Mouse (Mus musculus) megakaryocyte progenitor cell, adult 5-6 weeks (primary cell): Measurements from ENCODE around the gene Htr2a. TPM values are rescaled to one million over a fixed set of nuclear protein-coding genes. Genes with fewer than 3 reads are reported as not detected.

ENCODE experiments used
- ATAC-seq: replicated peaks from 2 replicates; pipeline ENCODE4 v1.8.0; 2016; ENCODE audit warnings: mild to moderate bottlenecking, moderate TSS enrichment, inconsistent platforms; ENCODE audit not compliant: poor library complexity
- total RNA-seq, 2 experiments: library from RNA; stranded (forward) in 1 of 2; stranded (reverse) in 1 of 2; fragments of 157-497, 149-512 nt in 1 of 2; fragments of 200-1000 nt in 1 of 2; gene quantifications; 2 replicates each; pipeline versions ENCODE4 v1.2.3 to v1.2.4; 2015 to 2017

The Htr2a gene
- total RNA-seq, 2 experiments from 2014 or later, result 0.54 to 1.2 TPM

DNA sequence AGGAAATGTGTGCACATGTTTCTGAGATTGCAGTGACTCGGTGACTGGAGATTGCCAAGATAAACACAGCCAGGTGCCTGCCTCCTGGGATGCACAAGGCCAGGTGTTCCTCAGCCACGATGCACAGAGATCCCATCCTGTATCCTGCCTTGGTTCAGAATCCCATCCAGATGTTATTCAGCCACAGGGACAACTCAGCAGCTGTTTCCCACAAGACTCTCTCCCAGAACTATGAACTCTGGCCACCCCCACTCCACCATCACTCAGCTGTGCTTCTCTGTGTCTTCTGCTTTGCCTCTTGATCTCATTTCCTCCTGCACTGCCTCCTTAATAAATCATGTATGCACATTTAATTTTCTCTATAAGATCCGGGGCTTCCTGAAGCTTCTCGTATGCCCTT is 56.1 kb downstream of the Htr2a start:
- ATAC-seq, result no peak

DNA sequence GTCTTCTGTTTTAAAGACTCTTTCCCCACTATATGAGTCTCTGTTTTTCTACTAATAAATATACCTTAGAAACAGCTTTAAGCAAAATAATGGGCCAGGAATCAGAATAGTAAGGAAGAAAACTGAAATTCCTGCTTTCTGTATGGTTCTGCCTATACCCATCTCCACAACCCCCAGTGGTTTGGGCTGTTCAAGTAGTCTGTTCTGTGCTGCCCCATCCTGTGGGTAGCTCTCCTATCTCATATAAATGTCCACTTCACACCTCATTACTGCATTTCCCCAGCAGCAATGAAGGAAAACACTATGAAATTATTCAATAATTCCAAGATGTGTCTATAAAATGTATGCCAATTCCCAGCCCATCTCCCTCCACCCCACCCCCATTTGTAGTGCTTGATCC is 56.8 kb downstream of the Htr2a start:
- ATAC-seq, result no peak

DNA sequence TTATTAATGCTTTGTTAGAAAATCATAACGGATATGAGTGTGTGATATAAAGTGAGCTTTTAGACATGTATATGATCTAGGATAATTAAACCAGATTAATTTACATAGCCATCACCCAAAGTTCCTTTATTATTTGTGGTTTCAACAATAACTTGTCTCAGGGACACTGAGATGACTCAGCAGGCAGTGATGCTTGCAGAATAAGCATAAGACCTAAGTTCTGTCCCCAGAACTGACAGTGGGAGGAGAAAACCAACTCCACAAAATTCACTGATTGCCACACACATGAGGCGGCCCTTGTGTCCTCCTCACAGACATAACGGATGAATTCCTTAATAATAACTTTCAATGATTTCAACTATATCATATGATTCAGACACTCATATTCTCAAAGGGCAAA is 58.6 kb downstream of the Htr2a start:
- ATAC-seq, result peak; percentile 63

DNA sequence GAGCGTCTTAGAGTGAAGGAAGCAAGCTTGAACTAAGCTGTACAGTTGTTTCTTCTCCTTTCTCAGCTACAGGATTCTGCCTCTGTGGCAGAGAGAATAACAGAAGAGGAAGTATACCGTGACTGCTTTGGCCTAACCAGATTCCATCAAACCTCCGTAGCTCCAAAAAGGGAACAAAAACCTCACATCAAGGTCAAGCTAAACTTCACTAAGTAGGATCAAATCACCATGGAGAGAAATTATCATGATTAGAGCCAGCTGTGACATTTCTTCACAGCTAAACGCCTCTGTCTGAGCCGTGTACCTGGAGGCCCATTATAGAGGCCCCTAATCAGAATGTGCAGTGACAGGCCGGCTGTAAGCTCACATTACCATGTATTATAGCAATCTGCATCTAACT is 63.3 kb downstream of the Htr2a start:
- ATAC-seq, result peak; percentile 79

DNA sequence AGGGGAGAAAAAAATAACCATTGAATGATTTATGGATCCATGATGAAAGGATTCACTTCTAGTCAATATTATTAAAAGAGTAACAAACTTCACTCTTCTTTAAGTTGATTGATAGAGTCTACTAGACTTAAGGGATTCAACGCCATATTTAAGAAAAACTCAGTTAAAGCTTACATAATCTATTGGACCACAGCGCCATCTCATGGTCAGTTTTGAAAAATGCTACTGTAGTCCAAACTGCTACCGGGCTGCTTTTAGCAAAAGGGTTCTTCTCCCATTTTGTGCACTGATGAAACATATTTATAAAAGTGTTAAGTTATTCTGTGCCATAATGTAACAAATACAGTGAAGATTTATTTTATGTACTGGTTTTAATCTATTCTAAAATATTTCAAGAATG is 68.4 kb downstream of the Htr2a start:
- ATAC-seq, result peak; percentile 95

DNA sequence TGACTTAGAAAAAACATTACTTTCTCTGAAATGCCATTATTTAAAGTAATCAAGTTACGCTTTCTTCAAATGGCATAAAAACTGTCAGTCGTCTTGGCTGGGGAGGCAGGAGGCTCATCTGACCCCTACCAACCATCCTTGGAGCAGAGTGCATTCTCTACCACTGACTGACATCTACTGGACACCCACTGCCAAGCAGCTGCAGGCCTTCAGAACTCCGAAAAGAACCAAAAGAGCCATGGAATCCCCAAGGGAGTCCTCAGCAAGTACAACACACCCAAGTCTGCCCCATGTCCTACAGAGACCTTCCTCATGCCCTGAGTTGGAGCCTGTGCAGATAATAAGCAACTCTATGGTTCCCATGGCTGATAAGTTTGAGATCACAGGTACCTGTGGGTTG is 82.9 kb downstream of the Htr2a start:
- no peak for ATAC-seq

DNA sequence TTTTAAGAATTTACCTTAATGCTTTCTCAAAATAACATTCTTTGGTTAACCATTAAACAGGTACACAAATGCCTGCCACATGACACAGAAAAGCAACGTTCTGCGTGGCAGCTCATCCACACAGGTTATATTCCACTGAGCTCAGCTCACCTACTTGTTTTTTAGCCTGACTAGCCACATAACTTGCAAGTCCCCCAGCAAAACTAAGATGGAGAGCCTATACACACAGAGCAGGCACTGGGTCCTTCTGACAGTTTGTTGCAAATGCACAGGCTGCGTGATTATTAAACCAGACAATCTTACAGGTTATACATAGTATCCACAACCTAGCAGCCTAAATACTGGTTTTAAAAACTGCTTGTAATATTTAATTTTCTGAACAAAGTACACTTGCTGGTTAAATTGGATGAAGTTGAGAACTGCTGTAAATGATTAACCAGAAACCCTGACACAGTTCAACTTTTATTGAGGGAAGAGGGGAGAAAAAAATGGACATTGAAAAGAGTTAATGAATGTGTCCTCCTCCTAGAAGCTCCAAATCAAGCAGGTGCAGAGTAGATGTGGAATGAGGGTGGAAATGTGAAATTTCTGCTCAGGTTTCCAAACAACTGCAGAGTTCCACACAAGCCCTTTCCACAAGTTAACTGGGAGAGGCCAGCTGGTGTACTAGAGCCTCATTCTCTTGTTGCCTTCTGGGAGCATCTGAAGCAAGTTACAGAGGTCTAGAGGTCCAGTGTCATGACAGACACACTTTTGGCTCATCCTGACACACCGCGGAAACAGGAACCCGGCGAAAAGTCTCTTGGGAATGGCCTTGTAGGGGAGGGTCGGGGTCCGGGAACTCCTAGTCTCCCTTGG is 90.8 kb downstream of the Htr2a start:
- ATAC-seq, result no peak

DNA sequence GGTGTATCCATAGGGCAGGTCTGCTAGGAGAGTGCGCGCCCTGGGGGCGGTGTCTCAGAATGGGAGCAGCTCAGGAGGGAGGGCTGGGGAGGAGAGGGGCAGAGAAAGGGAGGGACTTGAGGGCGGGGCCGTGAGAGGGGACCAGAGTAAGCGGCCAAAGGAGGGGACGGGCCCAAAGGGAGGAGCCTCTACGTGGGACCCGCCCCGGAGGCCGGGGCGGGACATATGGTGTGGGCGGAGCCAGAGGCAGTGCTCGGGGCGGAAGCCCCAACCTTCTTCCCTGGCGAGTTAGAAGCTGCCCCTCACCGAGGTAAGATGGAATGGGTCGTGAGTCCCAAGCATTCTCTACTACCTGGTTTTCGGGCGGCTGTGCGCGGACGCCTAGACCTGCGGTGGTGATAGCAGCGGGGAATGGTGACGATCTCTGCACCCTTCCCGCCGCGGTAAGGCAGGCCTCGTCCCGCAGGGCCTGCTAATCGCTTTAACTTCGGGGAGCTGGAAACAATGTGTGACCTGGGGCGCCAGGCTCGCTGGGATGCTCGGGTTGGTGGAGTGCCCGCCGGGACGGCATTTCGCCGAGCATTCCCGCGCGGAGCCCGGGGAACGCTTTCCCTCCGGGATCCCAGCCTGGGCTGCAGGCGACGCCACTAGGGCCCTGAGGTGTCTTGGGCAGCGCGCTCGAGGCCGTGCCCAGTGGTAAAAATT is 91.6 kb downstream of the Htr2a start, which contains the start of gene Esd:
Gene Esd (plus strand): TSS at position 219 of the 705 bp plus-strand sequence.
- ATAC-seq, result peak; percentile 97

DNA sequence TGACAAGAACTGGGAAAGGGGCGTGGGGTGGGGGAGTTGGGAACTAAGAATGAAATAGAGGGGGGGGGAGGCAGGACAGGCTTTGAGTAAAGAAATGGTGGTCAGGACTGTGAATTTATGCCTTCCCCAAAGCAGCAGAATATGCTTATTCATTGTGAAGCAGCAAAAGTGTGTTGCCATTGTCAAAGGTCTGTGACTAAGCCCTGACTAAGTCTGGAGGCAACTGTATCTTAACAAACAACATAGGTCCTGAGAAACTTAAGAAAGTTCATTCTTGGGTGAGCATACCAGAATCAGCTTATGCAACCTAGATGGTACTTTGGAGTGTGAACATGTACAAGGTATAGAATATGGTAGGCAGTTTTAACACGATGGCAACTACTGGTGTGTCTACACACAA is 92.8 kb downstream of the Htr2a start:
- no peak for ATAC-seq

DNA sequence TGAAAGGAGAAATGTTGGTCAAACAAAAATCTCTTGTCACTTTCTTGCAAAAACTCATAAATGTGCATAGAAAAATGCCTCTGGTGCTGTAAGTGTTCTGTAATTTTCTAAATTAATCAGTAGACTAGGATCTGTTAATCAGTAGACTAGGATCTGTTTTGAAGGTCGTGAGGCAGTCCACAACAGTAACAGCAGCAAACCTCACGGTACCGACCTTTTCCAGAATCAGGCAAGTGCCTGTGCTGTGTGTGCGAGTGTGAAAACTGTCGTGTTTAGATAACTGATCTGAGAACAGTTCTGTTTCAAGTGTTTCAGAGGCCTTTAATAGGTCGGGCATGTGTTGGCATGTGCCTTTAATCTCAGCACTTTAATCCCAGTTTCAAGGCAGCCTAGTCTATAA is 94.8 kb downstream of the Htr2a start:
- ATAC-seq, result no peak

DNA sequence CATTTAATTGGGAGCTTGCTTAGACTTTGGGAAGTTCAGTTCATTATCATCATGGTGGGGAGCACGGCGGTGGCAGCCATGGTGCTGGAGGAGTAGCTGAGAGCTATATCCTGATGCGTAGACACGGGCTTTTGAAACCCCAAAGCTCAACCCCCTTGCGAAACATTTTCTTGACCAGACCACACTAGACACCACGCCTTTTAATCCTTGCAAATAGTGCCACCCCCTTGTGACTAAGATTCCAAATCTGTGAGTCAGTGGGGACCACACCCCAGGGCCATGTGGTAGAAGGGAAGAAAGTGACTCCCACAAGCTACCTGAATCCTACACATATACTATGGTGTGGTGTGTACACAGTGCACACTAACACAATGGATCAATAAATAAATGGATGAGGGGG is 96.2 kb downstream of the Htr2a start:
- ATAC-seq, result no peak

Other genes with a start within 250 kb of the Htr2a start
- 221 and 234 TPM in 2 replicates for gene Esd, start 91.5 kb downstream of the Htr2a start, total RNA-seq (2015)
- 209 and 248 TPM in 2 replicates for gene Esd, start 91.5 kb downstream of the Htr2a start, total RNA-seq (2017)